16 mouse cellular contexts compared by ENCODE assay signal in the genomic region with DNA sequence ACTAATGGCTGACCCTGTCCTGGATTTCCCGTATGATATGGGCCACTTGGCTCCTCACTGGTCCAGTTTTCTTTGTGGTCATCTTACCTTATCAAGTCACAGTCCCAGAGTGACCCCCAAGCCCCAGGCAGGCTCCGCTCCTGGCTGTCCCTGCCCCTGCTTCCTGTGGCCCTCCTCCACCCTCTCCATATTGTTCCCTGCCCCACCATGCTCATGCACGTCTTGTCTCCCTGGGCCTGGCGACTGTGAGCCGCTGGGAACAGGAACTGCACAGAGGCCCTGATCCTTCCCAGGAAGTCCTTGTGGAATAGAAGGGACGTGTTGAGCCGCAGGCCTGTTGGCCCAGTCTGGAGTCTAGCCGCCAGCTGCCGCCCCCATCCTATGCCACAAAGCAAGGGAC. TPM values are rescaled to one million over a fixed set of nuclear protein-coding genes. Genes with fewer than 3 reads are reported as not detected.
DNase-seq lines count a peak whose midpoint lies in the region; ATAC-seq and TF ChIP-seq lines count a peak whose summit lies in the region.
"Had no signal": no experiment of that assay in that cellular context is flagged by ENCODE, and none has a peak within 500 bp of the region (broad histone marks: within the 10 kb centered on the region; RNA-seq: fewer than 3 reads in every experiment).

No protein-coding gene starts in this region.

- no peaks in the 10 kb centered on the region for H3K79me2 ChIP-seq in heart, adult 2 months (replicated peaks; ENCODE audit: control insufficient read depth, insufficient read depth, low read length)

- no peak overlapping the region for H3K9ac ChIP-seq in heart, adult 2 months (ENCODE audit: low read depth, low read length)
- no peak overlapping the region for H3K9ac ChIP-seq in midbrain, embryonic 14.5 days (replicated peaks; ENCODE audit: low read length)
- H3K9ac ChIP-seq: embryonic facial prominence, embryonic 13.5 days; forebrain, embryonic 13.5 days; neural tube, embryonic 15.5 days had no signal

- no peak for TF ChIP-seq POLR2A in heart, adult 2 months (IDR thresholded peaks at IDR 0.05; ENCODE audit: insufficient read depth, low read depth, low read length)

- no peak for ATAC-seq in midbrain, embryonic 14.5 days (ENCODE audit: low FRiP score, low TSS enrichment)
- ATAC-seq: forebrain, embryonic 13.5 days had no signal

- H3K4me3 ChIP-seq in heart, adult 2 months = no peak overlapping the region
- H3K4me3 ChIP-seq in midbrain, embryonic 10.5 days = no peak overlapping the region
- no peak overlapping the region for H3K4me3 ChIP-seq in midbrain, embryonic 14.5 days (replicated peaks; ENCODE audit: low read depth, low read length)
- H3K4me3 ChIP-seq: embryonic facial prominence, embryonic 13.5 days; forebrain, embryonic 13.5 days; neural tube, embryonic 15.5 days had no signal

- H3K27me3 ChIP-seq in heart, adult 2 months (ENCODE audit: control insufficient read depth, insufficient read depth, low read length) = no peaks in the 10 kb centered on the region
- peaks cover 44% of the 10 kb centered on the region for H3K27me3 ChIP-seq in midbrain, embryonic 10.5 days (ENCODE audit: low read depth, poor library complexity, severe bottlenecking)
- no peaks in the 10 kb centered on the region; the same call in 1 of the 2 replicates for H3K27me3 ChIP-seq in midbrain, embryonic 14.5 days (ENCODE audit: control insufficient read depth, insufficient read depth, low read length)
- H3K27me3 ChIP-seq: embryonic facial prominence, embryonic 13.5 days had no signal

- H3K9me3 ChIP-seq in midbrain, embryonic 10.5 days (replicated peaks) = no peaks in the 10 kb centered on the region
- H3K9me3 ChIP-seq in midbrain, embryonic 14.5 days (ENCODE audit: control insufficient read depth, low read length) = no peaks in the 10 kb centered on the region
- H3K9me3 ChIP-seq: embryonic facial prominence, embryonic 13.5 days; forebrain, embryonic 13.5 days; G1E; neural tube, embryonic 15.5 days had no signal

- WGBS in heart, adult 2 months = 35% methylated on average over 9 of the region's 9 CpGs
- 70% methylated on average over 9 of the region's 9 CpGs for WGBS in midbrain, embryonic 10.5 days
- 64% methylated on average over 9 of the region's 9 CpGs for WGBS in midbrain, embryonic 14.5 days

- TF ChIP-seq EP300 in heart, adult 2 months (IDR thresholded peaks at IDR 0.05; ENCODE audit: insufficient read depth, low read depth, low read length) = no peak

- peak in 1 of 2 experiments; percentile 22 for DNase-seq in heart, adult 2 months
- no peak for DNase-seq in heart, postnatal 25 days (ENCODE audit: low spot score)
- no peak for DNase-seq in midbrain, embryonic 10.5 days (ENCODE audit: low spot score)
- DNase-seq in midbrain, embryonic 14.5 days = no peak
- DNase-seq in heart, postnatal 4 days = peak; percentile 40
- peak; percentile 30 to 71 for DNase-seq in lung, postnatal 4 days
- DNase-seq in left cerebral cortex, adult 11 months (ENCODE audit: low spot score) = no peak
- no peak for DNase-seq in cerebellum, adult 11 months
- DNase-seq: adrenal gland, postnatal 14 days; cerebellum, postnatal 25 days; kidney, postnatal 10 days had no signal

- intact Hi-C loops in heart, adult 2 months (cut with DNase I) = no loop called here
- intact Hi-C loops in heart, postnatal 25 days (cut with DNase I) = no loop called here

- H3K27ac ChIP-seq in heart, adult 2 months = peak overlapping the region; percentile 28; the same call in 1 of the 2 replicates
- H3K27ac ChIP-seq in midbrain, embryonic 10.5 days (replicated peaks) = peak overlapping the region; percentile 64
- no peak overlapping the region for H3K27ac ChIP-seq in midbrain, embryonic 14.5 days (replicated peaks; ENCODE audit: low read depth, low read length)
- H3K27ac ChIP-seq: embryonic facial prominence, embryonic 13.5 days; forebrain, embryonic 13.5 days; macrophage; neural tube, embryonic 15.5 days had no signal

- H3K4me2 ChIP-seq in midbrain, embryonic 14.5 days (ENCODE audit: low read length) = no peak overlapping the region
- H3K4me2 ChIP-seq: embryonic facial prominence, embryonic 13.5 days; forebrain, embryonic 13.5 days; neural tube, embryonic 15.5 days had no signal

- no peak for TF ChIP-seq CTCF in heart, adult 2 months (IDR thresholded peaks at IDR 0.05)

- H3K36me3 ChIP-seq in heart, adult 2 months (ENCODE audit: control insufficient read depth, insufficient read depth, low read length) = no peaks in the 10 kb centered on the region
- H3K36me3 ChIP-seq in midbrain, embryonic 10.5 days = no peaks in the 10 kb centered on the region
- H3K36me3 ChIP-seq in midbrain, embryonic 14.5 days (ENCODE audit: control insufficient read depth, insufficient read depth, low read length) = no peaks in the 10 kb centered on the region
- H3K36me3 ChIP-seq: embryonic facial prominence, embryonic 13.5 days; G1E; neural tube, embryonic 15.5 days had no signal

- H3K4me1 ChIP-seq in heart, adult 2 months (ENCODE audit: control insufficient read depth, insufficient read depth, low read length) = peaks cover 10% of the 10 kb centered on the region
- H3K4me1 ChIP-seq in midbrain, embryonic 10.5 days = peaks cover 62% of the 10 kb centered on the region
- peaks cover 16% of the 10 kb centered on the region for H3K4me1 ChIP-seq in midbrain, embryonic 14.5 days (ENCODE audit: control insufficient read depth, insufficient read depth, low read length)

RNA-seq across cellular contexts. Expression of a gene that starts 33.3 kb away (rescaled TPM):
- total RNA-seq in heart, adult 2 months (2021) = 10 to 100 TPM; 11.0 to 15.1 TPM
- polyA plus RNA-seq in heart, adult 2 months (2012; rRNA removed) = 9.6 and 14.7 TPM in 2 replicates
- total RNA-seq in heart, postnatal 25 days (2021) = 10 to 100 TPM in 1 of 2 experiments, 1 to 10 TPM in 1; 9.8 to 13.6 TPM
- 3.8 and 4.4 TPM in 2 replicates for polyA plus RNA-seq in midbrain, embryonic 10.5 days (2016; fragmentation: Nextera tagmentation; extraction: Ambion mirVana)
- polyA plus RNA-seq in midbrain, embryonic 14.5 days (2014; fragmentation: Nextera tagmentation; extraction: Ambion mirVana) = 0.67 and 2.0 TPM in 2 replicates
- 10 to 100 TPM; 18.5 to 20.1 TPM for total RNA-seq in heart, postnatal 4 days (2021)

Comparison
In these comparisons a context has a peak if more than half of its experiments do, and no peak if none do; other contexts are left out.
1. DNase-seq: peak in heart, postnatal 4 days (single experiment) and lung, postnatal 4 days (2 of 2); none in heart, postnatal 25 days (single experiment), midbrain, embryonic 10.5 days (single experiment), midbrain, embryonic 14.5 days (single experiment), left cerebral cortex, adult 11 months (single experiment) and cerebellum, adult 11 months (single experiment).